Mouse (Mus musculus) limb, embryonic 12.5 days (tissue): ENCODE results near the gene Rasd1. TPM values are rescaled to one million over a fixed set of nuclear protein-coding genes. Genes with fewer than 3 reads are reported as not detected.
A peak's percentile ranks its signal among the peaks of the same experiment; 100 is the strongest.
"Not testable (repeated sequence)": the region's sequence is repeated elsewhere in the genome, so short reads cannot be mapped to it uniquely, and the experiment has no call there.

ENCODE experiments used
- ATAC-seq: fragments of 200-750 bp; cut with Nextera tagmentation; 2 replicates; pipeline ENCODE4 v1.8.0; 2017; ENCODE audit warnings: low read depth, moderate TSS enrichment; ENCODE audit not compliant: insufficient number of reproducible peaks, insufficient read depth, low FRiP score, low TSS enrichment
- H3K27ac ChIP-seq: fragments of 300-500 bp; sonication (generic); 2 replicates; pipeline ENCODE4 v1.5.1; 2016; ENCODE audit warnings: mild to moderate bottlenecking, moderate library complexity
- H3K27me3 ChIP-seq: fragments of 300-500 bp; sonication (generic); 2 replicates; pipeline ENCODE4 v1.6.1; 2016; ENCODE audit warnings: mild to moderate bottlenecking, moderate library complexity
- H3K36me3 ChIP-seq: fragments of 300-500 bp; sonication (generic); 2 replicates; pipeline ENCODE4 v1.6.1; 2016; ENCODE audit warnings: mild to moderate bottlenecking, moderate library complexity
- H3K4me1 ChIP-seq: fragments of 300-500 bp; sonication (generic); replicated peaks from 2 replicates; pipeline ENCODE4 v1.6.1; 2016
- H3K4me2 ChIP-seq: fragments of 300-500 bp; sonication (generic); 2 replicates; pipeline ENCODE4 v1.6.1; 2016; ENCODE audit warnings: mild to moderate bottlenecking, moderate library complexity
- H3K4me3 ChIP-seq: fragments of 300-500 bp; sonication (generic); replicated peaks from 2 replicates; pipeline ENCODE4 v1.5.1; 2016; ENCODE audit warnings: mild to moderate bottlenecking
- H3K9ac ChIP-seq: fragments of 300-500 bp; sonication (generic); replicated peaks from 2 replicates; pipeline ENCODE4 v1.6.1; 2016; ENCODE audit warnings: mild to moderate bottlenecking, moderate library complexity
- H3K9me3 ChIP-seq: fragments of 300-500 bp; sonication (generic); 2 replicates; pipeline ENCODE4 v1.6.1; 2016; ENCODE audit warnings: mild to moderate bottlenecking, moderate library complexity
- WGBS: fragments of 180-500 bp; shearing (Covaris S2); methylation state at CpG from one replicate; pipeline ENCODE4 v1.1.7; 2016; 5-methylcytosine and 5-hydroxymethylcytosine counted together
- polyA plus RNA-seq: library from polyadenylated mRNA; unstranded; fragments of >200 nt; fragmentation: Nextera tagmentation; extraction: Ambion mirVana; gene quantifications from 2 replicates; pipeline ENCODE4 v1.2.1, GENCODE M21; 2016

Gene Rasd1
- polyA plus RNA-seq, 1 experiment from 2014 or later = 1.7 TPM

- no peak overlapping the region for H3K4me3 ChIP-seq
- H3K27me3 ChIP-seq = peaks cover 34% of the 10 kb centered on the region
- H3K36me3 ChIP-seq = peaks cover 39% of the 10 kb centered on the region
- WGBS = 75% methylated on average over 20 of the region's 20 CpGs
- H3K27ac ChIP-seq = peak overlapping the region; percentile 42; the same call in 1 of the 2 replicates
- peaks cover 32% of the 10 kb centered on the region for H3K4me1 ChIP-seq
- no peak overlapping the region for H3K9ac ChIP-seq
- no peak for ATAC-seq
- no peak overlapping the region for H3K4me2 ChIP-seq
- no peaks in the 10 kb centered on the region for H3K9me3 ChIP-seq
Measured at GRCm38 (mm10) chr11:59960476-59961337, 4.0 kb downstream of the Rasd1 start.

DNA sequence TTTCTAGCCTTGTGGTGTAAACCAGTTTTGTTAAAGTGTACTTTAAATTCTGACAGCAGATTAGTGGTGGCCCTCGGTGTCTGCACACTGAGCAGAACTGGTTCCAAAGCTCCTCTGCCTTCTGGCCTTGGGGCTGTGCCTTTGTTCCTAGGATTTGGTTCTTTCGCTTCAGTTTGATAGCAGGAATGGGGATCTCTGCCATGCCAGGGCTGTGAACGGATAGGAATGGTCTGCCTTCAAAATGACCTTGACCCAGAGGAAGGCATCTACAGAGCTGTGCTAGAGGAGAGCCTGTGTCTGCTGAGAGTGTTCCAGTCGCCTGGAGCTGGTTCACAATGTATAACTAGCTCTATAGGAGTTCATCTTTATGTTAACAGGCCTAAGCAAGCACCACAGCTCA lies 5.3 kb downstream of the Rasd1 start:
- H3K36me3 ChIP-seq = peaks cover 46% of the 10 kb centered on the region
- H3K27ac ChIP-seq = no peak overlapping the region
- WGBS = 85% methylated on average over 4 of the region's 4 CpGs
- ATAC-seq = no peak
- no peak overlapping the region for H3K4me3 ChIP-seq
- H3K4me2 ChIP-seq = no peak overlapping the region
- no peak overlapping the region for H3K9ac ChIP-seq
- no peaks in the 10 kb centered on the region for H3K9me3 ChIP-seq
- H3K27me3 ChIP-seq = peaks cover 28% of the 10 kb centered on the region
- peaks cover 27% of the 10 kb centered on the region for H3K4me1 ChIP-seq

GRCm38 (mm10) chr11:59956749-59957148 lies 8.0 kb downstream of the Rasd1 start:
- H3K9ac ChIP-seq = no peak overlapping the region
- H3K4me3 ChIP-seq = no peak overlapping the region
- H3K27me3 ChIP-seq = peaks cover 1% of the 10 kb centered on the region
- no peak overlapping the region for H3K4me2 ChIP-seq
- no peaks in the 10 kb centered on the region for H3K9me3 ChIP-seq
- no peak overlapping the region for H3K27ac ChIP-seq
- peaks cover 38% of the 10 kb centered on the region for H3K36me3 ChIP-seq
- no peak for ATAC-seq
- peaks cover 16% of the 10 kb centered on the region for H3K4me1 ChIP-seq
- 69% methylated on average over 6 of the region's 6 CpGs for WGBS

GRCm38 (mm10) chr11:59952892-59953291 lies 11.9 kb downstream of the Rasd1 start:
- Histone ChIP-seq H3K4me1 (0 out of 2 replicates have a peak, but pooled peaks cover 8% of the 10 kb centered on the region), H3K9me3 (no peaks in the 10 kb centered on the region), H3K27me3 (no peaks in the 10 kb centered on the region), H3K27ac (no peak overlapping the region), H3K9ac (no peak overlapping the region), H3K36me3 (peaks cover 22% of the 10 kb centered on the region), H3K4me2 (no peak overlapping the region), H3K4me3 (no peak overlapping the region)
- WGBS = 82% methylated on average over 14 of the region's 14 CpGs
- ATAC-seq = no peak

- Histone ChIP-seq H3K27me3 (no peaks in the 10 kb centered on the region), H3K4me2 (peak overlapping the region; percentile 84), H3K4me3 (peak overlapping the region; percentile 89), H3K4me1 (peaks cover 16% of the 10 kb centered on the region; the same call in 1 of the 2 replicates), H3K9me3 (no peaks in the 10 kb centered on the region), H3K27ac (peak overlapping the region; percentile 67), H3K36me3 (no peaks in the 10 kb centered on the region; the same call in 1 of the 2 replicates), H3K9ac (peak overlapping the region; percentile 96)
- ATAC-seq = no peak
- 3% methylated on average over 16 of the region's 16 CpGs for WGBS
Measured at GRCm38 (mm10) chr11:59948401-59948767, 16.4 kb downstream of the Rasd1 start.

DNA sequence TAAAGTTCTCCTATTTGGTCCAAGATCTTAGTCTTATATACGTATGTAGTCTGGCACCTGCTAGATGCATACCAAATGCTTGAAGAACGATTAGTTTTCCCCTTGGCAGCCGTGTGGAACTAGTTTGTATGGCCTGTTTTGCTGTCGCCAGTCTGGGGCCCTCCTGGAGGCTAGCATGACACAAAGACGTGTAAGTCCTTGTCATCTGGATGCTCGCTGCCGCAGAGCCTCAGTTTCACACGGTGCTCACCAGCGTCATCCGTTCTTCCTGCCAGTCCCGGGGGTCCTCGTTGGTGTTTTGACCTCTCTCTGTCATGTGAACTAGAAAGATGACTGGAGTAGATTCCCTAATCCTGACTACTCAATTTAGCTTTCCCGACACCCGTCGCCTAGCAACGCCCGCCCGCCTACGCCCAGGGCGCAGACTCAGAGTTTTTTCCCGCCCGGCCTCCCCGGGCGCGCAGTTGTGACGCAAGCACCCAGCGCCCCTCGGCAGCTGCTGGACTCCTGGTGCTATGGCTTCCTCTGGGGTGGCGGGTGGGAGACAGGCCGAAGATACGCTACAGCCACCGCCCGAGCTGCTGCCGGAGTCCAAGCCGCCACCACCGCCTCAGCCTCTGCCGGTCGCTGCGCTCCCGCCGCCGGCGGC lies 16.9 kb downstream of the Rasd1 start, which contains the start of gene Med9:
Gene Med9, plus strand, starts transcription at position 455 of the 649 bp plus-strand sequence.
- Histone ChIP-seq H3K4me2 (peak within 1 kb of the TSS; percentile 84), H3K9ac (peak within 1 kb of the TSS; percentile 96), H3K27me3 (no peaks in the 10 kb centered on the region), H3K4me3 (peak within 1 kb of the TSS; percentile 89), H3K9me3 (no peaks in the 10 kb centered on the region), H3K36me3 (no peaks in the 10 kb centered on the region; the same call in 1 of the 2 replicates), H3K4me1 (peaks cover 16% of the 10 kb centered on the region; the same call in 1 of the 2 replicates), H3K27ac (peak within 1 kb of the TSS; percentile 67)
- 2% methylated on average over 43 of the region's 43 CpGs for WGBS
- ATAC-seq = peak; percentile 85

DNA sequence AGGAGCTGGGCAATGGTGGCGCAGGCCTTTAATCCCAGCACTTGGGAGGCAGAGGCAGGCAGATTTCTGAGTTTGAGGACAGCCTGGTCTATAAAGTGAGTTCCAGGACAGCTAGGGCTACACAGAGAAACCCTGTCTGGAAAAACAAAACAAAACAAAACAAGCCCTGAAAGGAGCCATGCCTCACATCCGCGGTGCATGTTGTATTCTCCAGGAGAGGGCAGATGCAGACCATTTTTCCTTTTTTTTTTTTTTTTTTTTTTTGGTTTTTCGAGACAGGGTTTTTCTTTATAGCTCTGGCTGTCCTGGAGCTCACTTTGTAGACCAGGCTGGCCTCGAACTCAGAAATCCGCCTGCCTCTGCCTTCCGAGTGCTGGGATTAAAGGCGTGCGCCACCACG lies 19.9 kb downstream of the Rasd1 start:
- not testable (repeated sequence) for H3K9me3 ChIP-seq, H3K4me3 ChIP-seq, H3K27me3 ChIP-seq, H3K4me2 ChIP-seq, ATAC-seq, H3K36me3 ChIP-seq, H3K9ac ChIP-seq, H3K27ac ChIP-seq
- 88% methylated on average over 9 of the region's 10 CpGs for WGBS
- H3K4me1 ChIP-seq = peaks cover 16% of the 10 kb centered on the region; the same call in 1 of the 2 replicates

- no peaks in the 10 kb centered on the region for H3K4me1 ChIP-seq
- no peak for ATAC-seq
- no peak overlapping the region for H3K27ac ChIP-seq
- 42% methylated on average over 3 of the region's 3 CpGs for WGBS
- no peak overlapping the region for H3K4me3 ChIP-seq
- no peaks in the 10 kb centered on the region; the same call in 1 of the 2 replicates for H3K27me3 ChIP-seq
- H3K9me3 ChIP-seq = no peaks in the 10 kb centered on the region
- H3K4me2 ChIP-seq = no peak overlapping the region
- H3K9ac ChIP-seq = no peak overlapping the region
- H3K36me3 ChIP-seq = no peaks in the 10 kb centered on the region
Measured at GRCm38 (mm10) chr11:59941391-59941790, 23.4 kb downstream of the Rasd1 start.

- Histone ChIP-seq H3K4me3 (no peak overlapping the region), H3K4me2 (no peak overlapping the region), H3K27me3 (no peaks in the 10 kb centered on the region; the same call in 1 of the 2 replicates), H3K27ac (no peak overlapping the region), H3K36me3 (no peaks in the 10 kb centered on the region), H3K9me3 (no peaks in the 10 kb centered on the region), H3K4me1 (no peaks in the 10 kb centered on the region), H3K9ac (no peak overlapping the region)
- no peak for ATAC-seq
- 61% methylated on average over 3 of the region's 3 CpGs for WGBS
Measured at GRCm38 (mm10) chr11:59940645-59941044, 24.1 kb downstream of the Rasd1 start.

DNA sequence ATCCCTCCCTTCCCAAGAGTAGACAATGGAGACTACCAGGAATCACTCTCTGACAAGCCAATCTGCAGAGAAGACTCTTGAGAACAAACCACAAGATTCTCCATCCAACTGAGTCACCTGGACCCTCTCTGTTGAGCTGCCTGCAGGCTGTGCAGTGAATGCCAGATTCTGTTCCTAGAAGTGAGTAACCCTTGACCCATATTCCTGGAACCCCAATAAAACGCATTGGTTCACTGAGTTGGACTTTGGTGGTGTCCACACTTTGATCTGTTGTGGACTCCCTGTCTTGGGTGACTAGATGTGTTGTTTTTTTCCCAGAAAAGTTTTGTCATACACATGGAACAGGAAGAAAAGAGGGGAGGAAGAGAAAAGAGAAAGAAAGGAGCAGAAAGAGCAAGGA lies 24.9 kb downstream of the Rasd1 start:
- H3K9me3 ChIP-seq = no peaks in the 10 kb centered on the region
- no peaks in the 10 kb centered on the region for H3K36me3 ChIP-seq
- H3K4me1 ChIP-seq = no peaks in the 10 kb centered on the region
- H3K4me3 ChIP-seq = no peak overlapping the region
- H3K4me2 ChIP-seq = no peak overlapping the region
- 62% methylated on average over 1 of the region's 1 CpGs for WGBS
- H3K27me3 ChIP-seq = no peaks in the 10 kb centered on the region; the same call in 1 of the 2 replicates
- no peak overlapping the region for H3K9ac ChIP-seq
- no peak overlapping the region for H3K27ac ChIP-seq
- ATAC-seq = no peak

DNA sequence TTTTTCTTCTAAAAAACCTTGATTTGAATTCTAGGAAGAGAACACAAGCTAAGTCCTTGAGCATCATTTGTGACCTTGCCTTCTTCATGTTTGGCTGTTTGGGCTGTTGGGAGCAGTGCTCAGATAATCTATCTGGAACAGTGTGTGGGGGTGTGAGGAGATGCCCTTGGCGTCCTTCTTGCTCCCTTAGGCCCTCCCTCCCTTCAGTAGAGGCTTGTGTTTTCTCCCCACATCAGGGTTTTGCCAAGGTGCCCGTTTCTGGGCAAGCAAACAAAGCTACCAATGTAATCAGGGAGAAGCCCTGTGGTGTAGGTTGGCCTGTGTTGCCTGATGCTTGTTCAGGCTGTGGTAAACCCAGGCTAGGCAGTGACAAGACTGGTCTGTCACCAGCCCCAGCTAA lies 27.1 kb downstream of the Rasd1 start:
- no peak overlapping the region for H3K4me2 ChIP-seq
- no peak overlapping the region for H3K4me3 ChIP-seq
- H3K9me3 ChIP-seq = no peaks in the 10 kb centered on the region
- no peak overlapping the region for H3K27ac ChIP-seq
- no peak overlapping the region for H3K9ac ChIP-seq
- WGBS = 41% methylated on average over 2 of the region's 2 CpGs
- H3K27me3 ChIP-seq = no peaks in the 10 kb centered on the region; the same call in none of the 2 replicates
- no peak for ATAC-seq
- no peaks in the 10 kb centered on the region for H3K36me3 ChIP-seq
- H3K4me1 ChIP-seq = 0 out of 2 replicates have a peak, but pooled peaks cover 5% of the 10 kb centered on the region
